Mouse (Mus musculus) skeletal muscle tissue, adult 2 months (tissue): Measurements from ENCODE around the gene Furin.

Source experiments
- DNase-seq: peaks from one replicate; pipeline ENCODE4 v3.0.0-alpha.2; 2012; ENCODE audit warnings: low read depth, low spot score

Furin gene

GRCm38 (mm10) chr7:80372667-80373066 is 32.6 kb downstream of the Furin start:
- DNase-seq, result no peak

- no peak for DNase-seq
Observed at GRCm38 (mm10) chr7:80372166-80372565, 33.1 kb downstream of the Furin start.

GRCm38 (mm10) chr7:80371041-80371751 is 34.0 kb downstream of the Furin start, which contains the start of gene Man2a2:
TSS of gene Man2a2 (minus strand) at chr7:80371375.
- peak; percentile 64 for DNase-seq

GRCm38 (mm10) chr7:80370649-80371040 is 34.6 kb downstream of the Furin start:
- DNase-seq, result peak; percentile 92

GRCm38 (mm10) chr7:80369967-80370431 is 35.2 kb downstream of the Furin start:
- DNase-seq, result no peak

- no peak for DNase-seq
Observed at GRCm38 (mm10) chr7:80369461-80369860, 35.8 kb downstream of the Furin start.

GRCm38 (mm10) chr7:80368635-80369421 is 36.4 kb downstream of the Furin start:
- DNase-seq, result no peak

GRCm38 (mm10) chr7:80368009-80368408 is 37.2 kb downstream of the Furin start:
- DNase-seq, result no peak

GRCm38 (mm10) chr7:80367232-80367631 is 38.0 kb downstream of the Furin start:
- DNase-seq, result no peak

GRCm38 (mm10) chr7:80365759-80366158 is 39.5 kb downstream of the Furin start:
- peak; percentile 53 for DNase-seq

- no peak for DNase-seq
Observed at GRCm38 (mm10) chr7:80360435-80360834, 44.8 kb downstream of the Furin start.

- DNase-seq, result no peak
Observed at GRCm38 (mm10) chr7:80358039-80358438, 47.2 kb downstream of the Furin start.

GRCm38 (mm10) chr7:80357156-80357555 is 48.1 kb downstream of the Furin start:
- no peak for DNase-seq

GRCm38 (mm10) chr7:80356351-80356750 is 48.9 kb downstream of the Furin start:
- DNase-seq, result no peak

- DNase-seq, result peak; percentile 90
Observed at GRCm38 (mm10) chr7:80352920-80353319, 52.3 kb downstream of the Furin start.

GRCm38 (mm10) chr7:80350808-80351207 is 54.4 kb downstream of the Furin start:
- DNase-seq, result no peak

- DNase-seq, result no peak
Observed at GRCm38 (mm10) chr7:80347670-80348586, 57.3 kb downstream of the Furin start.

GRCm38 (mm10) chr7:80346830-80347229 is 58.4 kb downstream of the Furin start:
- no peak for DNase-seq

GRCm38 (mm10) chr7:80346173-80346572 is 59.1 kb downstream of the Furin start:
- no peak for DNase-seq

GRCm38 (mm10) chr7:80343270-80344018 is 61.8 kb downstream of the Furin start:
- no peak for DNase-seq

GRCm38 (mm10) chr7:80342858-80343257 is 62.4 kb downstream of the Furin start, which contains the start of gene Hddc3:
TSS of gene Hddc3 (plus strand) at chr7:80343104.
- DNase-seq, result peak; percentile 86
